Mouse (Mus musculus) NIH3T3 (cell line): ENCODE results near the gene Chmp4b.

ENCODE experiments used
- DNase-seq: peaks from one replicate; pipeline ENCODE4 v3.0.0-alpha.2; 2012; ENCODE audit warnings: low read depth

The Chmp4b gene

DNA sequence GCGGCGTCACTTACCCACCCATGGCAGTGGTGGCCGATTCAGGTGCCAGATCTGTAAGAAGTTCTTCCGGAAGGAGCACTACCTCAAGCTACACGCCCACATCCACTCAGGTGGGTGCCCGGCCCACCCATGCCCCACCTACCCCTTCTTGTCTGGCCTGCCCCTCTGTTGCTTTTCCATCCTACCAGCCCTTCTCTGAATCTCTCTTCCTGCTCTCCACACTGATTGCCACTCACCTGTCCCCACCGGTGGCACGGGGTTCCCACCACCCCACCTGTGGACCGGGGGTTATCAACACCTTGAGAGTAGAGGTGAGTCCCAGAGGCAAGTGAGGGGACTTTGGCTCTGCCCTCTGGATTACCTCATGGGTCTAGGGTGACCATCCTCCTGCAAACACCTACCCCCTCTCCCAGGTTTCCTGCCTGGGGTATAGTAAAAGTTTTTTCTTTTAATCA lies 9.5 kb upstream of the Chmp4b start:
- DNase-seq: no peak

DNA sequence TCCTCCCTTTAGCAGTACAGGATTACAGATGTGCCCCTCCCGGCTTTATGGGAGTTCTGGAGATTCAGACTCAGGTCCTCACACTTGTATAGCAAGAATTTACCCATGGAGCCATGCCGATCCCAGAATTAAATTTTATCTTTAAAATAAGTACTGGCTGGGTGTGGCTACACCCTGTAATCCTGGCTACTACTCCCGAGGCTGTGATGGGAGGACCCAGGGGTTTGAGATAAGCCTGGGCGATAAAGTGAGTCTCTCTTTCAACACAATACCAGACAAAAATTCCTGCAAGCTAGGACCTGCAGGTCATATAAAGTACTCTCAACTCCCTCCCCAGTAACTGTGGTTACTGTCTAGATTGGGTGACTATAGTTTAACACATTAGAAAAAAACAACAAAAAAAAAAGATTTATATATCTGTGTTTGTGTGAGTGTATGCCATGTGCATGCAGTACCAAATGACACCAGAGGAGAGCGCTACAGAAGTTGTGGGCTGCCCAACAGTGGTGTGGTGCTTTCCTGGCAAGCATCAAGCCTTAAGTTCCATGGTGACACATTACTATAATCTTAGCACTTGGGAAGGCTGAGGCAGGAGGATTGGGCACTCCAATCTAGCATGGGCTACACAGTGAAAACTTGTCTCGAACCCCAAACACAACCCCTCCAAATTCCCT lies 8.7 kb upstream of the Chmp4b start:
- no peak for DNase-seq

DNA sequence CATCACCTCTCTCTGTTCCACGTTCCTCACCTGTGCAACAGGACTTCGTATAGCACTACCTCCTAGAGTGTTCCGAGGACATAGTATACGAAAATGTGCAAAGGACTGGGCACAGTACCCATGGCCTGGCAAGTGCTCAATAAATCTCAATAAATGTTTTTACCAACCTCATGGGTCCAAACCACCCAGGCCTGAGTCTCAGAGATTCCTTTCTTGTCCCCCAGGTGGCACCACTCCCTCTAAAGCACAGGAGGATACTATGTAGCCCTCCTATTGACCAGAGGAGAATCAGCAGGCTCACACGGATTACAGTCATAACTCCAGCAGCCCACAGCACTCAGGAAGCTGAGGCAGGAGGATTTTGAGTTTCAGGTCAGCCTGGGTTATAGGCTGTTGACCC lies 4.9 kb upstream of the Chmp4b start:
- peak; percentile 49 for DNase-seq

DNA sequence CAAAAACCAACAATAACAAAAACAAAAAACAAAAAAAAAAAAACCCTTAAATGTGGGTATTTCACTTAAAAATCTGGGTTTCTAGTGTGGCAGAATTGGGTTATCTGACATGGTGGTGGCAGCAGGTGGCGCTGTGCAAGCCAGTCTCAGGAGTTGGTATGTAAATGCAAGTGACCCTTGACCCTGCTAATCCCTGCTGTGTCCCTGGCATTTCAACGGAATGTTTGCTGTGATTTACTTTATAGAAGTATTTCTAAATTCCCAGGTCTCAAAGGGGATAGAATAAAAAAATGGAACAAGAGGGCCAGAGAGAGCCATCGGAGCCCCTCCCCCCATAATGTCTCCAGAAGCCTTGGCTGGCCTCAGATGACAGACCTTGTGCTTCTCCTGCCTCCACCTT lies 3.4 kb upstream of the Chmp4b start:
- peak; percentile 36 for DNase-seq

DNA sequence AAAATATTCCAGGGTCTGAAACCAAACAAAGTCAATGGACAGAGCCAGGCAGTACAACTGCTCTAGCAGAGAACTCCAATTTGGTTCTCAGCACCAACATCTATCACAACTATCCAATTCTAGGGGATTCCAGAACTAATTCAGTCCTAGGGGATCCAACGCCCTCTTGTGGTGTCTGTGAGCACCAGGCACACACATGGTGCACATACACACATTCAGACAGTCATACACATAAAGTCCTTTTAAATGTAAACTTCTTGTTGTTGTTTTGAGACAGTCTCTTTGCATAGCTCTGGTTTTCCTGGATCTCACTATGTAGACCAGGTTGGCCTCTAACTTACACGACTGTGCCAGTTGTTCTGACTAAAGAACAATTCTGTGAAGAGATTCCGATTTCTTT lies 1.1 kb upstream of the Chmp4b start:
- no peak for DNase-seq

DNA sequence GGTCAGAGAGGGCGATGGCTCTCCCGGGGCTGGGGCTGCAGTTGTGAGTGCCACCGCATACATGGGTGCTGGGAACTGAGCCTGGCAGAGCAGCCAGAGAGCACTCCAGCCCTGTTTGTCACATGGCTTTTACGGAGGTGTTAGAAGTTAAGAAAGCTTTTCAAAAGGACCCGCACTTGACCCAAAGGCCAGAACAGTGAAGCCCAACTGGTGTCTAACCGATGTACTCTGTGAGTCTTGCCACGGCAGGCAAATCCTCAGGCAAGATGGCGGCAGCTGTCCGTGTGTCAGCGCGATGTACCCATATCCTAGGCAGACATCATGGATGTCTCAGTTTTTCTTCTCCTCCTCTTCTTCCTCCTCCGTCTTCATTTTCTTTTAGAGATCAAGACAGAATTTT lies 3.5 kb downstream of the Chmp4b start:
- no peak for DNase-seq

DNA sequence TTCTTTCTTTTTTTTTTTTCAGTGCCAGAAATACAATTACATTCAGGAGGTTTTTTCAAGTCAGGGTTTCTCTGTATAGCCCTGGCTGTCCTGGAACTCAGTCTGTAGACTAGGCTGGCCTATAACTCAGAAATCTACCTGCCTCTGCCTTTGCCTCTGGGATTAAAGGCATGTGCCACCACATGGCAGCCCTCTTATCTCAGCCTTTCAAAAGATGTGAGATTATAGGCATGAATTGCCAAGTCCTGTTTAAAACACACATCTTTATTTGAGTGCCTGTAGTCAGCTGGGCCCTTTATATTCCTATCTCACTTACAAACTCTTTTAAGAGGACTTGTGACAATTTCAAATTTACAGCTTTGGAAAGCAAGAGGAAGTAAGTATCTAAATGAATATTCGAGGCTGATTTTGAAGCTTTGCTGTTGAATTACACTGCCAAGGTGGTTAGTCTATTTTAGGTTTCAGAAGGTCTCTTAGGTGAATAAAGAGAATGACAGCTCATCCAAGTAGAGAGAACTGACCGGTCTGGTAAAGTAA lies 4.4 kb downstream of the Chmp4b start:
- no peak for DNase-seq

DNA sequence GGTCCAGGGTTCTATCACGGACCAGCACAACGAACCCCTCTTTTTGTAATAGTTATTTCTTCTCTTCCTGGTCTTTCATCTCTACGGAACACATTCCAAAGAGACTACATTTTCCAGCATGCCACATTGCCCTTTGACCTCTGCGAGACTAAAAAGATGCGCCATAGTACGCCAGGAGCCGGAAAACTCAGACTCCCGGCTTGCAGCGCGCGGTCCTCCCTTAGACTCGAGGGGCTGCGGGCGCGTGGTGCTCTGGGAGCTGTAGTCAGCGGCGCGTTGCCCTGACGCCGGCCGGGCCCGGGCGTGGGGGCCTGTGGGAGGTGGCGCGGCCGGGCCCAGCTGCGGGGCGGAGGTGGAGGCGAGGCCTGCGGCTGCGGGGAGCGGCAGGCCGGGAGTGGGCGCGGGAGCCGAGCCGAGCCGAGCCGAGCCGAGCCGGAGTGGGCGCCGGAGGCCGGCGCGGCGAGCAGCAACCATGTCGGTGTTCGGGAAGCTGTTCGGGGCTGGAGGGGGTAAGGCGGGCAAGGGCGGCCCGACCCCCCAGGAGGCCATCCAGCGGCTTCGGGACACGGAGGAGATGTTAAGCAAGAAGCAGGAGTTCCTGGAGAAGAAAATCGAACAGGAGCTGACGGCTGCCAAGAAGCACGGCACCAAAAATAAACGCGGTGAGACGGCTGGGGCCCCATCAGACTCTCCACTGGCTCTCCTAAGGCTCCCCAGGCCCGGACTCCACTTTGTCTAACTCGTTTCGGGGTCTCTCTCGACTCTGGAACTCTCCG lies 5.4 kb downstream of the Chmp4b start:
- DNase-seq: peak; percentile 98

DNA sequence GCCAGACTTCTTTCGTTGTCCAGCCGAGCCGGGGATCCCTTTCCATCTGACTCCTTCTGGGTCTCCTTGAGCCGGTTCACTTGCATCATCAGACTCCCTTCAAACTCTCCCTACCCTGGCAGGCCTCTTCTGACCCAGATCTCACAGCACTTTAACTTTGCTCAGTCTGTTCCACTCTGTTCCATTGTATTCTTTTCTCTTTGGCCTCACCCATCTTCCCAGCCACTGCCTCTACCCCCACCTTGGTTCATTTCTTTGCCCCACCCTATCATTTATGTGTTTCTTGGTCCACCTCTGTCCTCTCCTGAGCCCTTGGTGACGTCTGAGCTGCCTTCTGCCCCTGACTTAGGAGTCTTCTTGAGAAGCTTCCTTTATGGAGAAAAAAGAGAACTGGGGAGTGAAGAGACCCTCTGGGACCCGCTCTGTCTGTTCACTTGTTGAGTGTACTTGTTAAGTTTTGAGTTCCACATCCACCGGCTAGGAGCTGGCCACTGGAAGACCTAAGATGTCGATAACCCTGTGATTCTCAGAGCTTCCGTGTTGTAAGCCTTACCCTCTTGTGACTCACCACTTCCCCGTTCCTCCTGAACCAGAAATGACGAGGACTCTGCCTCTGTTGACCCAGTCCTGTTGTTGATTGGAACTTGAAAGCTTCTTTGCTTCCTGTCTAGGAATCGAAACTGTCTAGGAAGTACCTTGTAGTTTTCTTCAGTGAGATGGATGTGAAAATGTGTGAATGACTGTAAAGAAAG lies 6.2 kb downstream of the Chmp4b start:
- peak; percentile 70 for DNase-seq

DNA sequence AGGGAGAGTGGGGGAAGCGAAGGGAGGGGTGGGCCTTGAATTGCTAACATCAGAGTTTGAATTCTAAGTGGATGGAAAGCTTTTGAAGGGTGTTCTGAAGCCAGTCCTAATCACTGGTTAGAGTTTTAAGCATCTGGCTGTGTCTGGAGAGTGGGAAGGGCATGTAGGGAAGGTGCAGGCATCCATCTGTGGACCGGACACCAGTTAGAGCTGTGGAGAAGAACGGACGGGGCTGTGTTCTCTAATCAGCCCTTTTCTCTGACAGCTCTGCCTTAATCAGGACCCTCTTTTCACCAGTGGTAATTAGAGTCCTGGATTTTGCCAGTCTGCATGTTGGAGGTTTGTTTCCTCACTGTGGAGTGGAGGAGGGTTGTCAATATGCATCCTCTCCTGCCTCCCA lies 7.6 kb downstream of the Chmp4b start:
- no peak for DNase-seq

DNA sequence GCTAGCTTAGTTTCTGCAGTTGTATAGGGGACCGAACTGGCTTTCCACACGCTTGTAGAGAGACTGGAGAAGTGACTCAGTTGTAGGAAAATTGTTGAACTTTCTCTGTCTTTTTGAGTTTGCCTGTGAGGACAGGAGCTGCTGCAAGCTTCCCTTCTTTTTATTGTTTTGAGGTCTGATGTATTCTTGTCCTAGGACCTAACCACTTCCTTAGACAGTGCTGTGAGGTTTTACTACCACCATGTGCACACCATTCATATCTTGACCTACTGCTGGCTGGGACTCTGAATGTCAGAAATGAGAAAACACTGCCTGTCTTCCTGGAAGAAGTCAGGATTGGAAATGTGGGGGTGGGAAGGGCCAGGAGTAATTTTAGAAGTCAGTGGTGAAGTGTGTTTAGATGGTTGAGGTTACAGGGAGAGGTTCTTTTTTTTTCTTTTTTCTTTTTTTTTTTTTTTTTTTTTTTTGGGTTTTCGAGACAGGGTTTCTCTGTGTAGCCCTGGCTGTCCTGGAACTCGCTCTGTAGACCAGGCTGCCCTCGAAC lies 8.1 kb downstream of the Chmp4b start:
- no peak for DNase-seq

DNA sequence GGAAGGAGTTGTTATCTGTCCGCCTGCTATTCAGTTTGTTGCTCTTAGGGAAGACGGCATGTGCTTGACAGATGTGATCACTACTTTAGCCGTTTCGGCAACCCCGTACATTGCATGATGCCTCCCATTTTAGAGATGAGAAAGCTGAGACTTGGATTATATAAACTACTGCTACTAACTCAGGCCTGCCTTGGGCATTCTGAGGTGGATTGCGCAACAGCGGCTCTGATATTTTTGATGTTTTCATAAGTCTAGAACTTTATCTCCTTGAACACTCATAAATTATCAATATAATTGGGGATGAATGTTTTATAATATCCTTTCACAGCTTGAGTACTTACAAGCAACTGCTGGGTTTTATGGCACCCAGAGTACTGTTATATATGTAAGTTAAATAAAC lies 17.2 kb downstream of the Chmp4b start:
- DNase-seq: peak; percentile 37

DNA sequence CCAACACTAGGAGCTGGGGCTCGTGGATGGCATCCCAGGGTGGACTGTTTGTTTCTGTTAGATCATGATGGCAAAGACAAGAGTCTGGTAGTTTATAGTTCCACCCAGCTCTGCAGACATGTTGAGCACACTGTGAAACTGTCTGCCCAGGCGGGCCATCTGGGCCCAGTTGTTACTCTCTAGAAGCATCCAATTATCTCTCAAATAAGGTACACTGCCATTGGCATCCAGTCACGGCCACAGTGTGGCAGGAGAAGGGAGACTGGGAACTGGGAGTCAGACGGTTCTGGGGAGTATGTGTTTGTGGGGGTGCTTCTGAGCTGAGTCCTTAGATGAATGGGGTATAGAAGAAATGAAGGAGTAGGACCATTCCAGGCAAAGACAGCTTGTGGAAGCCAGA lies 18.6 kb downstream of the Chmp4b start:
- no peak for DNase-seq

DNA sequence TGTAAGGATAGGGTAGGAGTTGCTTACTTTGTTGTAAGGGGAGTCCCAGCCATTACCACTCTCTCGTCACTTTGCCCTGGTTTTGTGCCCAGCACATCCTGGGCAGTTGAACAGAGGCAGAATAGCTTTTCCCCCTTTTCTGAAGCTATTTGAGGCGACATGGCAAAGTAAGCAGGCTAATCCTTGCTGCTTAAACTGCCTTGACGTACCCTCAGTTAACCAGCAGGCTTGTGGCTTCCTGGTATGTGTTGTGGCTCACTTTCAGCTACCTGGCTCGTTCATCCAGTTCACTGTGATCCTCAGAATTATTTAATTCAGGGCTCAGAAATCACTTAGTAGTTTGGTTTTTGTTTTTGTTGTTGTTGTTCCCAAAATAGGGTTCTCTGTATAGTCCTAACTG lies 19.2 kb downstream of the Chmp4b start:
- no peak for DNase-seq

DNA sequence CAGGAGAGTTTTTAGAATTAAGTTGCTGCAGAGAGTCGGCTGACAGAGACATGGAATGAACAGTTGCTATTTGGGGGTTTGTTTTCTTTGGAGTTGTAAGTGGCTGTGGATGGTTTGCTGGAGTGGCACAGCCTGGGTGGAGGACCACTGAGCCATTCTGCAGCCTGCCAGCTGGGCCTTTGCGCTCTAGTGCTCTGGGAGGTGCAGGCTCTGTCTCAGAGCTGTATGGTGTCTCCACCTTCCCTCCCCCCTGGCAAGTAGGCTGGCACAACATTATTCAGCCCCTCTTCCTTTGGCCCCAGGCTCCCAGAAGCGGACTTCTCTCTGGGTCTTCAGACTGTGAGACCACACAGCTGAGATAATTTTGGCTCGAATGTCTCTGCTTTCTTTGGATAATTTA lies 22.5 kb downstream of the Chmp4b start:
- no peak for DNase-seq

DNA sequence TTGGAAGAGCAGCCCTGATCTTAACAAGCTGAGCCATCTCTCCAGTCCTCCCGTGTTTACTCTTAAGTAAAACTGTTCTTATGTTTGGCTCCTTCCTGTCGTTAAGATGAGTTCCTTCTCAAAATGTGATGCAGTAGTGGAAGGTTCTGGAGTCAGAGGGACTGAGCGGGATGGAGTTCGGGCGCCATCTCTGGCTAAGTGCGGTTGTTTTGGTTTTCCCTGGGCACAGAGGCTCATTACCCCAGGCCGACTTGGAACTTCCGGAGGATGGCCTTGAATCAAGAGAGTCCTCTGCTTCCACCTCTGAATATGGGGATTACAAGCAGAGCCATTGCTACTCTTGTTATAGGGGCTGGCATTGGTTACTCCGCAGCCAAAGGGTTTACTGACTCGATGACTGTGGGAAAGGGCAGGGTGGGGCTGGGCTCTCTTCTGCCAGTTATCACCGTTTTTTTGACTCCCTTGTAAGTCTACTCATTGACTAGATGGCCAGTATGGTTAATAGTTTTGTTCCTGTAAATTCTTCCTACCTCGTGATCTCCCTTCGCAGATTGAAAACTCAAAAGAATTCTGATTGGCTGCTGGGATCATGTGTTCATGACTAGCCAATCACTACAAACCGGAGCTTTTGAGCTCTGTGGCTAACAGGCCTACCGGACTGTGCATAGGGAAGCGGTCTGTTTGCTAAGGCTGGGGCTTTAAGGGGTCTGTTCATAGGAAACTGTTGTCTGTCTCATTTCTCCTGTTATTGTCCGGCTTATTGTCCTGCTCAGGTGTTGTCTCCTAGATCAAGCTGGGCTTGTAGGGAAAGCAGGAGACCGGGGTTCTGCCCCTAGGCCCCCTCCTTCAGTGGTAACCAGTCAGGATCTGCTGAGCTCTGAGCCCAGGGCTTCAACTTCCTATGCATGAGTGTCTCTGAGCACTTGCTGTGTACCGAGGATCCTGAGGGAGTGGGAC lies 25.4 kb downstream of the Chmp4b start:
- DNase-seq: no peak

DNA sequence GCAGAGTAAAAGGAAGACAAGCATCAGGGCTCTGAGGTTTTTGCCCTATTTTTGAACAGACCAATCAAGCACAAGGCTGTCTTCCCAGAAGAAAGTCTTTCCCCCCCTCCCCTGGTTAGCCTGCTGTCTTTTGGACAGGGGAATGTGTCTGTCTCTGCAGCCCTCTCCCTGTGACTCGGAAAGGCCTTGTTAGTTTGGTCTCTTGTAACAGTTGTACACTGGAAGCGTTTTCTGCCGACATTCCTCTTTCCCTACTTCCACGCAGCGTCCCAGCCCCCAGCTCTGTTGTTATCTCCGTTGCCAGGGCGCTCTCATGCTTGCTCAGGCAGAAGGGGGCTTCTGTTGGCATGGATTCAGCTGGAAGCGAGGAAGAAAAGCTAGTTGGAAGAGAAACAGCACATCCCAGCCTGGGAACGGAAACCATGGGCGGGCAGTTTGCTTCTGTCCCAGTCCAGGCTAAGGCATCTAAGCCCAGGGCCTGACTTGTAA lies 26.2 kb downstream of the Chmp4b start:
- DNase-seq: peak; percentile 32

DNA sequence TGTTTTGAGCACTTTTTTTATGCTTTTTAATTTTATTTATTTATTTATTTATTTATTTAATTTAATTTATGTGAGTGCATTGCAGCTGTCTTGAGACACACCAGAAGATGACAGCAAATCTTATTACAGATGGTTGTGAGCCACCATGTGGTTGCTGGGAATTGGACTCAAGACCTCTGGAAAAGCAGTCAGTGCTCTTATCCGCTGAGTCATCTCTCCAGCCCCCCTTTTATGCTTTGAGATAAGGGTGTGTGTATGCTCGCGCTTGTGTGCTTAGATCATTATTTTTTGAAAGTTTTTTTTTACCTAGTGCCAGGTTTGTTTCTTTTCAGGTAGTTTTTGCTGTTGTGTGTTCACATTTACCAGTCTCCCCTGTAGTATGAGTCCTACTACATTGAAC lies 27.5 kb downstream of the Chmp4b start:
- no peak for DNase-seq

DNA sequence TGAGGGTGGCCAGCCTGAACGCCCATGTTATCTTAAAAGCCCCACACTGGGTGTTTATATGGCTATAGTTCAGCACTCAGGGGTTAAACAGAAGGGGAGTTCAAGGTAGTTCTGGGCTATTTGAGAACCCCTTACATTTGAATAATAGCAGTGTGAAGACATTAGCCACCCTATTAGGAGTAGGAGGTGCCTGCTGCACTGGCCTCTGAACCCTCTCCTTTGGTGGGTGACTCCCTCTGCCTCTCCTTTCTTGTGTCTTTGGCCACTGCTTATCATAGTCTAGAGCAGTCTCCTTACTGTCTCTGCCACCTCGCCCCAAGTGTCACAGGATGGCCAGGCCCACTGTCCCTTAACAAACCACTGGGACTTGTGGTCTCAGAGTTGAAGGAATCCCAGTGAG lies 28.8 kb downstream of the Chmp4b start:
- DNase-seq: no peak

DNA sequence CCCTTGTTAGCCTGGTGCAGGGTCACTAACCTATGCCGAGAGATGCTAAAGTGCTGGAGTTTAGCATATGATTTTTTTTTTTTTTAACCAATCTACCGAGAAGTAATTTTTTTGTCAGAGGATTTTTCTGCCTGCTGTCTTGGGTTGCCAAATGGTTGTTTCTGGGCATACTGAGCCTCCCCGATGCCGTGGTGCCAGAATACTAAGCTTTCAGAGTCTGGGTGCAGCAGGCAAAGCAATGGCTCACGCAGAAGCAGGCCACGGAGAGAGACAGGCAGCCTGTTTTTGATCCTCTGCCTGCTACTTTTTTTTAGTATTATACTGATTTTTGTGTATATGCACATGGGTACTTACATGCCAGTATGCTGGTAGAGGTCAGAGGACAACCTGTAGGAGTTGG lies 29.4 kb downstream of the Chmp4b start:
- DNase-seq: no peak

DNA sequence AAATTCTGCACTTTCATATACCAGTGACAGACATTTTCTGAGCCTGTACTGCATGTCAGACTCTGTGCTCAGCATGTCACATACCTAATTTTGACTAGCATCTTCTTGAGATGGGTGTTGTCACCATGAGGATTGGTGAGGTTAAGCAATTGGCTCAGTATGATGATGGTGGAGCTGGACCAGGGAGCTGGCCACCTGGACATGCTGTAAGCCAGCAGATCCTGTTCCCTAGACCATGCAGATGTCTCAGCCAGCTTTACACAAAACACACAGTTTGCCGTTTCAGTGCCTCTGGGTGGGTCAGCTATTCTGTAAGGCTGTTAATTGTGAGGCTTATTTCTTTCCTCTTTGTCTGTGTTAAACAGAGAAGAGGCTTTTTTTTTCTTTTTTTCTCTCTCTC lies 31.2 kb downstream of the Chmp4b start:
- DNase-seq: no peak
